Mouse (Mus musculus): ENCODE data around the gene Dglucy. TPM values are rescaled to one million over a fixed set of nuclear protein-coding genes. Genes with fewer than 3 reads are reported as not detected.

Gene Dglucy
- 1 to 10 TPM; 8.5 to 9.5 TPM for total RNA-seq (2023)

GRCm38 (mm10) chr12:100778934-100779865 is at the start of gene Dglucy:
Gene Dglucy, plus strand, starts transcription at chr12:100779057.

DNA sequence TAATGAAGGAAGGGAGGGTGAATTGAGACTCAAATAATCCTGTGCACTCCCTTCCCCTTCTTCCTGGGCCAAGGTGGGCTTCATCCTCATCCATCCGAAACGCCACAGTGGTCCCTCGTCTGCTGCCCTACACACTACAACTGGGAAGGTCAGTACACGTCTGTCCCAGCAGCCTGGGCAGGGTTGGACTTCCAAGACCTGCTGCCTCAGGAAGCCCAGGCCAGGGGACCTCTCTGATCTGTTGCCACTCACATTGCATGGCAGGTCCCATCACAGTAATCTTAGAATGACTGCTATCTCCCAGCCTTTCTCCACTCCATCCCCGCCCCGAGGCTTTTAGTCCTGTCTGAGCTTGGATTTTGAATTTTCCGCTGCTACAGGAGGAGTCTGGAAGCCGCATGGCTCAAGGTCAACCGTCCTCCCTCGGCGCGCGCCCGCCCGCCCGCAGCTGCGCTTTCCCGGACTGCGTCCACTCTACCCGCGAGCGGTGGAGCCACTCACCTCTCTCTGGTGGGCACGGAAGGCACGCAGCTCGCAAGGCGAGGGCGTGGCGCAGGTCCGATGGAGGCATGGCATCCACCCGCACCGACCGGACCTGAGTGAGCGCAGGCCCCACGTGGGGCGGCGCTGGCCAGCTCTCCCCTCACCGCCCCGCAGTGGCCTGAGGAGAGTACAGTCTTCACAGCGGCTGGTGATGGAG is 128.9 kb downstream of the Dglucy start, which contains the start of gene Gpr68:
Gene Gpr68 (minus strand): TSS at position 601 of the 700 bp plus-strand sequence.

Other genes starting within 250 kb of the Dglucy start
- 10 to 100 TPM; 47.9 to 51.6 TPM for gene Rps6ka5, start 52.1 kb upstream of the Dglucy start, total RNA-seq (2023)
- 1 to 10 TPM; 2.4 to 3.5 TPM for gene Gpr68, start 129.1 kb downstream of the Dglucy start, total RNA-seq (2023)
- gene Ccdc88c, start 250.0 kb downstream of the Dglucy start, total RNA-seq (2023) = 100 to 1,000 TPM; 248 to 282 TPM

All from B cell, adult 67 days (primary cell).